Mouse (Mus musculus) testis, adult 2 months (tissue): ENCODE measurements around the gene Igfbp2. TPM values are rescaled to one million over a fixed set of nuclear protein-coding genes. Genes with fewer than 3 reads are reported as not detected.

Experiments used
- H3K27ac ChIP-seq: fragments of 200-500 bp; 2 replicates; pipeline ENCODE4 v1.5.1; 2012; ENCODE audit warnings: low read depth, low read length; ENCODE audit not compliant: control insufficient read depth, insufficient read depth
- H3K27me3 ChIP-seq: fragments of 200-500 bp; 2 replicates; pipeline ENCODE4 v1.6.1; 2012; ENCODE audit warnings: mild to moderate bottlenecking, low read length, moderate library complexity; ENCODE audit not compliant: control insufficient read depth, insufficient read depth
- H3K36me3 ChIP-seq: fragments of 200-500 bp; 2 replicates; pipeline ENCODE4 v1.6.1; 2012; ENCODE audit warnings: mild to moderate bottlenecking, low read length; ENCODE audit not compliant: control insufficient read depth, insufficient read depth
- H3K4me1 ChIP-seq: fragments of 200-500 bp; 2 replicates; pipeline ENCODE4 v1.6.1; 2012; ENCODE audit warnings: low read length; ENCODE audit not compliant: control insufficient read depth, insufficient read depth
- H3K4me3 ChIP-seq: fragments of 200-500 bp; 2 replicates; pipeline ENCODE4 v1.5.1; 2012; ENCODE audit warnings: low read depth, mild to moderate bottlenecking, low read length, moderate library complexity, mixed read lengths; ENCODE audit not compliant: control insufficient read depth
- CTCF ChIP-seq: fragments of 200-500 bp; IDR thresholded peaks from 2 replicates; pipeline ENCODE4 v1.5.1; 2012; ENCODE audit warnings: low read depth, mild to moderate bottlenecking, inconsistent platforms, low read length, moderate library complexity; ENCODE audit not compliant: control insufficient read depth, insufficient read depth, insufficient replicate concordance
- POLR2A ChIP-seq: fragments of 200-500 bp; IDR thresholded peaks from 2 replicates; pipeline ENCODE4 v1.6.1; 2012; ENCODE audit warnings: low read depth, mild to moderate bottlenecking, inconsistent platforms, low read length, moderate library complexity; ENCODE audit not compliant: control insufficient read depth
- polyA plus RNA-seq: library from polyadenylated mRNA; depleted of rRNA; stranded (reverse); fragments of >200 nt; gene quantifications from 2 replicates; pipeline ENCODE4 v1.2.3, GENCODE M21; 2012; rRNA removed

Igfbp2 gene
- polyA plus RNA-seq, 1 experiment: 20.2 TPM

DNA sequence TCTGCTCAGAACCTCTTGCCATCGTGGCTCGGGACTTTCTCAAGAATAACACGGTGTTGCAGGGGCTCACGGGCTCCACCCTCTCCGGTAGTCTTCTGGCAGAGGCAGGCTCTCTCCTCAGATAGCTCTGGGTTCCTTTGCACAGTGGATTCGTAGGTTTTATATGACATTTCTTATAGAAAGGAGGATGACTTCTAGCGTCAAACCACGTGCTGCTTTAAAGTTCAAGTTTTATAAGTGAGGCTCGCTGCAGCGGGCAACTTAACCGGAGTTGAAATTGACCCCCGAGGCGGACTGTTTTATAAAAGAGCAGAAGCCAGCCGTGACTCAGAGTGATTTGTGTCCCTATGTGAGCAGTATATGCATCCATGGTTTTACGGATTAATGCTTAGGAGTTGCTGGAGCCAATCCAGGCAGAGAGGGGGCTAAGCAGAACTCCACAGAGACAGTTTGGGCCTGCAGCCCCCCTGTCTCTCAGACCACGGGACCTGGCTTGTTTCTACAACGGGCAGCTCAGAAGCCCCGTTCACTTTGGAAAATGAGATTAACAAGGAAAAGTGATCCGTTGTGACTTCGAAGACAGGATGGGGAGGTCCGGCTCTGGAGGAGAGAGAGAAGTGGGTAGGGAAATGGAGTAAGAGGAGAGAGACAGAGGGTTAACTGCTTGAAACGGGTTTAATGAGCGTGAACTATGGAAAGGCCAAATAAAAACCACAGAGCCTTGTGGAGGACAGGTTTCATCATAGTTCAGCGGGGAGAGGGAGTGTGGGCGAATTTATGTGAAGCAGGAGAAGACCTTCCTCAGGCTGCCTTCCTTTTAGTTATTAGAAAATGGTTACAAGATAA lies 54.4 kb downstream of the Igfbp2 start:
- Histone ChIP-seq H3K27ac (no peak overlapping the region), H3K36me3 (no peaks in the 10 kb centered on the region), H3K27me3 (no peaks in the 10 kb centered on the region), H3K4me3 (no peak overlapping the region), H3K4me1 (peaks cover 7% of the 10 kb centered on the region)
- TF ChIP-seq POLR2A: no peak
- TF ChIP-seq CTCF: no peak

DNA sequence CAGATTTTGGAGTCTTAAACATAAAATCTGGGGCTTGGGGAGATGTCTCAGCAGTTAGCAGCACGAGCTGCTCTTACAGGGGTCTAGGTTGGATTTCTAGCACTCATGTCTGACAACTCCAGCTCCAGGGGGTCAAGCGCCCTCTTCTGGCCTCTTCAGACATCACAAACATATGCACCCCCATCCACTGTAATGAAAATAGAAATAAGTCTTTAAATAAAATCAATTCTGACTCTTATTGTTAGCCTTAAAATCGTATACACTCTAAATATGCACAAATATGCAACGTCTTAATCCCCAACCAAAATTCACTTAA lies 55.0 kb downstream of the Igfbp2 start:
- H3K36me3 ChIP-seq: no peaks in the 10 kb centered on the region
- TF ChIP-seq POLR2A (no peak), CTCF (no peak)
- H3K27me3 ChIP-seq: no peaks in the 10 kb centered on the region

DNA sequence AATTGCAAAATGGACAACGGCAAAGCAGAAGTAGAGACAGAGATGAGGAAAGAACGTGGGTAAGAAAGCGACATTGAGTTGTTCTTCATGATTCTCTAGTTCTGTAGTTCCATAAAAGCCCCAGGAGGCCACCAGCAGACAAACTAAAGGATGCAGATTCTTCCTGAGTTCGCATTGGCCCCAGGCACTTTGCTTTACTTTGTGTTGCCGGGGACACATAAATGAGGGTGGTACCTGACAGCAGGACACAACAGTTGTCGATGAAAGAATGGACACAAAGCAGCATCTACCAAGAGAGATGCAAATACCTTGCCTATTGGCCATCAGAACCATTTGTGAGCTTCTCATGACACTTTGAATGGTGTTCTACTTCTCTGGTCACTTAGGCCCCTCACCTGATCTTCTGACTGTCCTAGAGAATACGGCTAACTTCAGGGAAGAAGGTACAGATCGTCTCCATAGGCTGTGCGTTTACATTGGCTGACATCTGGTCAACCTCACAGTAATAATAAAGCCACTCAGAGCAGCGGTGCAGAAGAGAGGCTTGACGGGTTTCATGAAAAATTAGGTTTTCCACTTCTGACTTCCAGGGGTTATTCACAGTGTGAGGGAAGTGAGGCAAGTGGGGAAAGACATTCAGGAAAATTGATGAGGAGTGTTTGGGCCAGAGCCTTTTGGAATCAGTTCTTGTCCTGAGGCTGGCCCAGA lies 61.0 kb downstream of the Igfbp2 start:
- H3K27ac ChIP-seq: no peak overlapping the region
- H3K27me3 ChIP-seq: no peaks in the 10 kb centered on the region
- H3K4me3 ChIP-seq: no peak overlapping the region
- no peaks in the 10 kb centered on the region for H3K36me3 ChIP-seq
- no peak for TF ChIP-seq CTCF
- TF ChIP-seq POLR2A: no peak
- H3K4me1 ChIP-seq: no peaks in the 10 kb centered on the region

More for the DNA sequence above, 55.0 kb downstream of the Igfbp2 start:
- Histone ChIP-seq H3K27ac (no peak overlapping the region), H3K4me1 (peaks cover 4% of the 10 kb centered on the region), H3K4me3 (no peak overlapping the region)

DNA sequence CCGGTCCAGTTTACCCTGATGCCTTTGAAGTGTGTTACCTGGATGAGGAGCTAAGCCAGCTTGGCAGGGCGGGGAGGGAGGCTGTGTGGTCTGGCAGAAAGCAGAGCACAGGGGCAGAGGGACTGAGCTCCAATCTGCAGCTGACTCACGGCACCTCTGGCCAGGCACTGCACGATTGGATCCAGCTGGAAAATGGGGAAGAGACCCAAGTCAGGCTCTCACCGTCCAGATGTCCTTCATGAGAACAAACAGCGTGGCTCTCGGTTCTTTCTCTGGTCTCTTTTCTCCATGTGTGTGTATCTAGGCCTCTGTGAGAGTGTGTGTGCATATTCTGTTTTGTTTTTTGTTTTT lies 61.5 kb downstream of the Igfbp2 start:
- TF ChIP-seq POLR2A: no peak
- no peak for TF ChIP-seq CTCF
- Histone ChIP-seq H3K27ac (no peak overlapping the region), H3K27me3 (no peaks in the 10 kb centered on the region), H3K4me3 (no peak overlapping the region), H3K36me3 (no peaks in the 10 kb centered on the region), H3K4me1 (no peaks in the 10 kb centered on the region)

DNA sequence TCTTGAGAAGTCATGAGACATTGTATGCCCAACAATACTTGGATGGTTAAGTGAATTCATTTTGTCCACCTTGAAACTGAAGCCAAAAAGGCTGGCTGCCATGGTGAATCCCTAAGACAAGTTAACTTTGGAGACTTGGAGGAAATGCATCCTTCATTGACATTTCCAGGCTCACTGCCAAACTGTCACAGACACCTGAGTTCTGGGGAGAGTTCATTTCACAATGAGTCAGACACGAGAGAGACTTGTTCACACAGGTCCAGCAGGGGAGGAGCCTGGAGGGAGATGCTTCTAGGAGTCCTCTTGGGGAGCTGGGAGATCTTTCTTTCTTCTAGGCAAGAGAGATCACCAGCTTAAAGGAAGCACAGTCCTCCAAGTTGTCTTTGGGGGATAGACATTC lies 63.6 kb downstream of the Igfbp2 start:
- Histone ChIP-seq H3K4me1 (no peaks in the 10 kb centered on the region), H3K27me3 (no peaks in the 10 kb centered on the region), H3K4me3 (no peak overlapping the region), H3K27ac (no peak overlapping the region), H3K36me3 (no peaks in the 10 kb centered on the region)
- TF ChIP-seq POLR2A (no peak), CTCF (no peak)

DNA sequence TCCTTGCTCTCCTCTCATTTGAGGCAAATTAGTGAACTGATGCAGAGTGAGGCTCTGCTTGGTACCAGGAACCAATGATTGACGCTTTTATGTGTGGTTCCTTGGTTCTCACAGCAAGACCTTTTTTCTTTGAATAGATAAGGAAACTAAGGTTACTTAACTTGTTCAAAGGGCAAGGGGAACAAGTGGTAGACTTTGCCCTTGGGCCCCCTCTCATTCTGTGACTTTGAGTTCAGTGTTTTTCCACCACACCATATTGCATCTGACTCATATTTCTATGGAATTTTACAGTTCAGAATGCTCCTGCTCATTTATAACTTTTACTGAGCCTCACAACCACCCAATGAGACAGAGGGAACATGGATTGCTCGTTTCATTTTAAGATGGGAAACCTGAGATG lies 71.5 kb downstream of the Igfbp2 start:
- TF ChIP-seq POLR2A (no peak), CTCF (no peak)
- Histone ChIP-seq H3K27me3 (no peaks in the 10 kb centered on the region), H3K36me3 (no peaks in the 10 kb centered on the region), H3K4me3 (no peak overlapping the region), H3K4me1 (no peaks in the 10 kb centered on the region), H3K27ac (no peak overlapping the region)

Other genes starting within 250 kb of the Igfbp2 start
- gene Smarcal1, start 241.3 kb upstream of the Igfbp2 start, polyA plus RNA-seq: 10.7 and 12.9 TPM in 2 replicates
- gene Ankar, start 123.9 kb upstream of the Igfbp2 start, polyA plus RNA-seq: 17.7 and 20.6 TPM in 2 replicates
- gene Rpl37a, start 113.2 kb upstream of the Igfbp2 start, polyA plus RNA-seq: 442 and 589 TPM in 2 replicates
- 1.3 and 2.3 TPM in 2 replicates for gene Igfbp5, start 50.4 kb downstream of the Igfbp2 start, polyA plus RNA-seq
- 5,523 and 6,395 TPM in 2 replicates for gene Tnp1, start 191.4 kb downstream of the Igfbp2 start, polyA plus RNA-seq